Mouse (Mus musculus) ES-Bruce4 (cell line): Measurements from ENCODE around the gene Zdhhc21. TPM values are rescaled to one million over a fixed set of nuclear protein-coding genes. Genes with fewer than 3 reads are reported as not detected.

Experiments
- H3K27ac ChIP-seq: 2 replicates; pipeline ENCODE4 v1.5.1; 2012; ENCODE audit warnings: low read length, inconsistent platforms; ENCODE audit not compliant: insufficient read depth
- H3K27me3 ChIP-seq: 2 replicates; pipeline ENCODE4 v1.6.1; 2012; ENCODE audit warnings: mild to moderate bottlenecking, low read length, inconsistent platforms; ENCODE audit not compliant: control insufficient read depth, poor library complexity, insufficient read depth, severe bottlenecking
- H3K36me3 ChIP-seq: 2 replicates; pipeline ENCODE4 v1.6.1; 2012; ENCODE audit warnings: inconsistent platforms, mild to moderate bottlenecking, low read length, moderate library complexity; ENCODE audit not compliant: control insufficient read depth, poor library complexity, insufficient read depth, severe bottlenecking
- H3K4me1 ChIP-seq: one replicate; pipeline ENCODE4 v1.8.1; 2011; ENCODE audit warnings: low read length; ENCODE audit not compliant: control insufficient read depth, insufficient read depth
- H3K4me3 ChIP-seq: 2 replicates; pipeline ENCODE4 v1.5.1; 2011; ENCODE audit warnings: low read depth, mild to moderate bottlenecking, low read length
- H3K9ac ChIP-seq: 2 replicates; pipeline ENCODE4 v1.6.1; 2012; ENCODE audit warnings: low read depth, mild to moderate bottlenecking, inconsistent platforms; ENCODE audit not compliant: poor library complexity, severe bottlenecking
- H3K9me3 ChIP-seq: replicated peaks from 2 replicates; pipeline ENCODE4 v1.6.1; 2012; ENCODE audit warnings: mild to moderate bottlenecking, low read length, inconsistent platforms; ENCODE audit not compliant: control insufficient read depth, poor library complexity, insufficient read depth, severe bottlenecking
- CTCF ChIP-seq: IDR thresholded peaks from one replicate; pipeline ENCODE4 v1.8.1; 2011; ENCODE audit warnings: low read depth, low read length
- EP300 ChIP-seq: IDR thresholded peaks from 2 replicates; pipeline ENCODE4 v1.6.1; 2011; ENCODE audit warnings: low read depth, low read length; ENCODE audit not compliant: insufficient read depth
- POLR2A ChIP-seq: IDR thresholded peaks from one replicate; pipeline ENCODE4 v1.8.1; 2011; ENCODE audit warnings: low read length; ENCODE audit not compliant: insufficient read depth
- polyA plus RNA-seq: library from polyadenylated mRNA; stranded (reverse); fragments of >200 nt; gene quantifications from 2 replicates; pipeline ENCODE4 v1.2.4, GENCODE M21; 2011; ENCODE audit warnings: low read depth; ENCODE audit not compliant: missing spikeins, insufficient read depth, insufficient read length

Zdhhc21 gene
- polyA plus RNA-seq, 1 experiment: 41.6 TPM

DNA sequence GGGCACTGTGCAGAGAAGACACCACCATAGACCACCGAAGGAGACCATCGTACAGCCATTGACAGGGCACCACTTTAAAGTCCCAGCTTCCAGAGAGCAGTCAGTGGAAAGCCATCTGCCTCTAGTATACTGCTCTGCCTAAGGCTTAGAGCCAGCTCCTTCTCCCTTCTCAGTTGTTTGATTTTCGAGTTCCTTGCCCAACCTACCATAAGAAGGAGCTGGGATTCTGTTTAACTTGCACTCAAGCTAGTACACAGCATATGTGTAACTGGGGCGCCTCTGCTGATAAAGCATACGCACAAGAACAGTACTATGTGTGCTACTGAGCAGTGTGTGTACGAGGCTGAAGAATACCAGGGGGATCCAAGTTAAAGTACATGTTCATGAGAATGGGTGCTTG is 19.4 kb upstream of the Zdhhc21 start:
- Histone ChIP-seq H3K27me3 (no peaks in the 10 kb centered on the region), H3K36me3 (no peaks in the 10 kb centered on the region), H3K4me3 (no peak overlapping the region), H3K9ac (no peak overlapping the region), H3K4me1 (no peaks in the 10 kb centered on the region), H3K9me3 (no peaks in the 10 kb centered on the region), H3K27ac (no peak overlapping the region)
- TF ChIP-seq POLR2A: no peak
- TF ChIP-seq EP300: no peak
- no peak for TF ChIP-seq CTCF

DNA sequence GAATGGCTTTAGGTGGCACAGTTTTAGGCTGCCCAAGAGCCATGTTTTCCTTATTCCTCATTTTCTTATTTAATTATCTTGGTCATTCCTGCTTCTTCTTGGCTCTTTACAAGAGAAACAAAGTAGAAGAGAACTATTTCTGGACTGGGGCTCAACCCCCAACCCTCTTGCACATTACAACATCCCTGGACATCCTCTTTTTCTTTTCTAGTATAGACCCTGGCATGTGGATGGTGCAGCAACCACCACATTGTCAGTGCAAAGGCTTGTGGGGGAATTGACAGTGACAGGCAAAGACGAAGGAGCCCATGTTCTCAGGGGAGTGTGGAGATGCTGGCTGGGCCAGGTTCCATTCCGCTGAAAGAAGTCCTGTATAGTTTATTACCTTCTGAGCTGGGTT is 16.9 kb upstream of the Zdhhc21 start:
- no peaks in the 10 kb centered on the region for H3K36me3 ChIP-seq

DNA sequence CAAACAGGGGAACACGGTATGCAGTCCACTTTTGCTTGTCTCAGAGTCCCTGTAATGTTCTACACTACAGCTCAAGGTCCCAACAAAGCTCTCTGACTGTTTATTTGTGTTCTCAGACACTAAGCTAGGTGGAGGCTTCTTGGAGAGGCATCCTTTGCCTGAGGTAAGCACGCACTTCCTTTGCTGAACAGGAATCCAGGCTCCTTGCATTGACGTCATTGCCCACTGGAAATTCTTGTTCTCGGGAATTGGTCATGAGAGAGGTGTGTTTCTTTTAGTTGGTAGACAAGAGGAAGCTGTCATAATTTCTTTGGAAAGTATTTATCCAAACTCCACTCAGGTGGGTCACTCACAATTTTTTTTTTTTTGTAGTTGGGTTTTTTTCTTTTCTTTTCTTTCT is 15.8 kb upstream of the Zdhhc21 start:
- Histone ChIP-seq H3K4me3 (no peak overlapping the region), H3K27ac (no peak overlapping the region), H3K9ac (no peak overlapping the region), H3K27me3 (no peaks in the 10 kb centered on the region), H3K36me3 (no peaks in the 10 kb centered on the region), H3K4me1 (peaks cover 2% of the 10 kb centered on the region), H3K9me3 (no peaks in the 10 kb centered on the region)
- TF ChIP-seq EP300 (no peak), CTCF (no peak), POLR2A (no peak)

More for the DNA sequence above, 16.9 kb upstream of the Zdhhc21 start:
- Histone ChIP-seq H3K4me1 (peaks cover 2% of the 10 kb centered on the region), H3K9me3 (no peaks in the 10 kb centered on the region), H3K27ac (no peak overlapping the region), H3K27me3 (no peaks in the 10 kb centered on the region), H3K9ac (no peak overlapping the region), H3K4me3 (no peak overlapping the region)
- TF ChIP-seq POLR2A (no peak), CTCF (no peak), EP300 (no peak)

- Histone ChIP-seq H3K27me3 (no peaks in the 10 kb centered on the region), H3K4me3 (no peak overlapping the region)
These were observed 15.0 kb upstream of the Zdhhc21 start for GRCm38 (mm10) chr4:82874791-82875190.

GRCm38 (mm10) chr4:82872548-82872947 is 12.8 kb upstream of the Zdhhc21 start:
- H3K27ac ChIP-seq: no peak overlapping the region; the same call in 1 of the 2 replicates
- no peaks in the 10 kb centered on the region for H3K27me3 ChIP-seq
- peaks cover 5% of the 10 kb centered on the region; the same call in 1 of the 2 replicates for H3K9me3 ChIP-seq
- no peaks in the 10 kb centered on the region for H3K36me3 ChIP-seq
- TF ChIP-seq POLR2A (no peak), CTCF (no peak), EP300 (no peak)
- no peak overlapping the region for H3K9ac ChIP-seq
- H3K4me3 ChIP-seq: no peak overlapping the region
- H3K4me1 ChIP-seq: peaks cover 2% of the 10 kb centered on the region

More at GRCm38 (mm10) chr4:82874791-82875190, 15.0 kb upstream of the Zdhhc21 start:
- peaks cover 2% of the 10 kb centered on the region for H3K4me1 ChIP-seq
- TF ChIP-seq EP300 (no peak), CTCF (no peak), POLR2A (no peak)
- H3K36me3 ChIP-seq: no peaks in the 10 kb centered on the region
- no peak overlapping the region for H3K27ac ChIP-seq
- H3K9me3 ChIP-seq: peaks cover 4% of the 10 kb centered on the region; the same call in 1 of the 2 replicates
- no peak overlapping the region for H3K9ac ChIP-seq

DNA sequence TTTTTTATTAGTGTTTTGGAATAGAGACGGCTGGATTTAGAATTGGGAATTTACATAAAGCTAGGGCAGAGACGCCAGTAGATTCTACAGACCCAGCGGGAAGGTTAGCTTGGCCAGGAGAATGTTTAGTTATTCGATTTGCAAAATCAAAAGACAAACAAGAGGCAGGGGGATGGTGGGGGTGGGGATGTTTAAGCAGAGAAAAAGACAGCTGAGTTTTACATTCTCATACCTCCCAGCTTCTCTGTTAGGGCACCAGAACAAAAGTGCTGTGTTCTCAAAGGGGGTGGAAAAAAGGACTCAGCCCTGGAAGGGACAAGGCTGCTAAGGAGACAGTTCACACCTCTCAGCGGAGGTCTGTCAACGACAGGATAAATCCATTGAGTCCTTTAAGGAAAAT is 12.4 kb upstream of the Zdhhc21 start:
- H3K27ac ChIP-seq: 0 out of 2 replicates have a peak overlapping the region, but pooled peaks have one; percentile 11

More for the DNA sequence above, 12.4 kb upstream of the Zdhhc21 start:
- peaks cover 5% of the 10 kb centered on the region; the same call in 1 of the 2 replicates for H3K9me3 ChIP-seq
- no peak overlapping the region for H3K4me3 ChIP-seq
- no peaks in the 10 kb centered on the region for H3K27me3 ChIP-seq
- TF ChIP-seq EP300 (no peak), CTCF (no peak), POLR2A (no peak)
- no peak overlapping the region for H3K9ac ChIP-seq
- H3K36me3 ChIP-seq: no peaks in the 10 kb centered on the region
- H3K4me1 ChIP-seq: peaks cover 2% of the 10 kb centered on the region
